Mouse (Mus musculus): ENCODE measurements around the gene Swsap1.

Gene Swsap1

GRCm38 (mm10) chr9:21935466-21936131, 20.0 kb upstream of the Swsap1 start:
- DNase-seq (ENCODE audit: low spot score in 2 of 2) = no peak

GRCm38 (mm10) chr9:21936692-21937570, 18.6 kb upstream of the Swsap1 start, which contains the start of gene Plppr2:
TSS of gene Plppr2 (plus strand) at chr9:21937033.
- DNase-seq (ENCODE audit: low spot score in 2 of 2) = peak; percentile 94 to 98

GRCm38 (mm10) chr9:21937711-21938175, 17.8 kb upstream of the Swsap1 start:
- DNase-seq (ENCODE audit: low spot score in 2 of 2) = no peak

GRCm38 (mm10) chr9:21938234-21938855, 17.2 kb upstream of the Swsap1 start:
- DNase-seq (ENCODE audit: low spot score in 2 of 2) = no peak

GRCm38 (mm10) chr9:21943046-21943445, 12.5 kb upstream of the Swsap1 start:
- no peak for DNase-seq (ENCODE audit: low spot score in 2 of 2)

GRCm38 (mm10) chr9:21943638-21944037, 11.9 kb upstream of the Swsap1 start:
- DNase-seq (ENCODE audit: low spot score in 2 of 2) = no peak

- no peak for DNase-seq (ENCODE audit: low spot score in 2 of 2)
Observed at GRCm38 (mm10) chr9:21944267-21944666, 11.3 kb upstream of the Swsap1 start.

GRCm38 (mm10) chr9:21947540-21948130, 7.9 kb upstream of the Swsap1 start:
- no peak for DNase-seq (ENCODE audit: low spot score in 2 of 2)

GRCm38 (mm10) chr9:21948146-21948545, 7.4 kb upstream of the Swsap1 start:
- DNase-seq (ENCODE audit: low spot score in 2 of 2) = no peak

- DNase-seq (ENCODE audit: low spot score in 2 of 2) = peak in 1 of 2 experiments; percentile 55
Observed at GRCm38 (mm10) chr9:21948790-21949189, 6.8 kb upstream of the Swsap1 start.

- no peak for DNase-seq (ENCODE audit: low spot score in 2 of 2)
Observed at GRCm38 (mm10) chr9:21950322-21950721, 5.2 kb upstream of the Swsap1 start.

- no peak for DNase-seq (ENCODE audit: low spot score in 2 of 2)
Observed at GRCm38 (mm10) chr9:21951977-21952376, 3.6 kb upstream of the Swsap1 start.

GRCm38 (mm10) chr9:21953600-21953999, 2.0 kb upstream of the Swsap1 start:
- peak; percentile 72 to 75 for DNase-seq (ENCODE audit: low spot score in 2 of 2)

- DNase-seq (ENCODE audit: low spot score in 2 of 2) = no peak
Observed at GRCm38 (mm10) chr9:21954635-21955034, 920 bp upstream of the Swsap1 start.

GRCm38 (mm10) chr9:21955225-21955569, 358 bp upstream of the Swsap1 start:
- no peak for DNase-seq (ENCODE audit: low spot score in 2 of 2)

- no peak for DNase-seq (ENCODE audit: low spot score in 2 of 2)
Observed at GRCm38 (mm10) chr9:21958372-21958771, 2.8 kb downstream of the Swsap1 start.

GRCm38 (mm10) chr9:21959244-21959643, 3.7 kb downstream of the Swsap1 start:
- DNase-seq (ENCODE audit: low spot score in 2 of 2) = no peak

- no peak for DNase-seq (ENCODE audit: low spot score in 2 of 2)
Observed at GRCm38 (mm10) chr9:21960135-21960534, 4.6 kb downstream of the Swsap1 start.

- DNase-seq (ENCODE audit: low spot score in 2 of 2) = no peak
Observed at GRCm38 (mm10) chr9:21960558-21961208, 5.1 kb downstream of the Swsap1 start.

- no peak for DNase-seq (ENCODE audit: low spot score in 2 of 2)
Observed at GRCm38 (mm10) chr9:21961366-21961980, 5.9 kb downstream of the Swsap1 start.

GRCm38 (mm10) chr9:21962010-21962409, 6.5 kb downstream of the Swsap1 start:
- DNase-seq (ENCODE audit: low spot score in 2 of 2) = no peak
